Mouse (Mus musculus): Measurements from ENCODE around the gene Rfc2.
A peak's percentile ranks its signal among the peaks of the same experiment; 100 is the strongest.

The Rfc2 gene

DNA sequence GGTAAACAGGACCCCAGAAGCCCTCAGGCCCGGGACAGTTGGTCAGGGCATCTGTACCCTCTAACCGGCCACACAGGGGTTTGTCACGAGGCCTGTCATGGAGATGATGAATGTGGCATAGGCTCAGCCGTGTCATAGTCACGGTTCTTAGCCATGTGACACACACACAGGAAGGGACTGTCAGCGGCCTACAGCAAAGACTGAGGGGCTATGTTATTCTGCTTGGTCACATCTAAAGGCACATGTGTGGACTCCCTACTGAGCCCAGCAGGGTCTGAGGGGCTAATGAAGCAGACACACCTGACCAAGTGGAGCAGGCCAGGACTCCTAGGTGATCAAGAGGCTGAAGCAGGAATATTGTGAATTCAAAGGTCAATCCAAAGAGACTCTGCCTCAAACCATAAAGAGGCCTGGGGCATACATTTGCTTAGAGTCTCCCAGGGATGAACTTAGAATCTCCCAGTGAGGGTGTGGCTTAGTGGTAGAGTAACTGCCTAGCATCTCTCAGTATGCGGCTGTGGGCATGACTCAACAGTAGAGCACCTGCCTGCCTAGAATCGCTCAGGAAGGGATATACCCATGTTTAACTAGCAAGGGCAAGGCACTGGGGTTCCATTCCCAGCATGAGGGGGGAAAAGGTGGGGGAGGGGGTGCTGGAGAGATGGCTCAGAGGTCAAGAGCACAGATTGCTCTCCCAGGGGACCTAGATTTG, 30.8 kb downstream of the Rfc2 start:
- no peak for DNase-seq

DNA sequence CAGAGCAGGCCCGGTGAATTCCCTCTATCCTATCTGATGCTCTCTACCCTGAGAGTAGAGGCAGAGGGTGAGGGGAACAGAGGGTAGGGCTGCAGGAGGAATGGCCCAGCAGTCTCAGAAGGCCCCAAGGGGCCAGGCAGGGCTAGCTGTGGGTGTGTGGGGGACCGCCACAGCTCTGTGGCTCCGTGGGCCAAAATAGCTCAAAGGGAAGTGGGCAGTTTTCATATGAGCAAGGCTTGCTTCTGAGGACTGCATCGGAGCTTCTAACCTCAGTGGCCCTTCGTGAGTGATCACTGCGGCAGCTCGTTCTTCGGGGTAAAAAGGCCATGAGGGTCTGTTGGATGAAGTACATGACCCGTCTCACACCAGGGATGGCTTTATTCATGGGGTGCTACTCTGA, 32.6 kb downstream of the Rfc2 start:
- DNase-seq = no peak

DNA sequence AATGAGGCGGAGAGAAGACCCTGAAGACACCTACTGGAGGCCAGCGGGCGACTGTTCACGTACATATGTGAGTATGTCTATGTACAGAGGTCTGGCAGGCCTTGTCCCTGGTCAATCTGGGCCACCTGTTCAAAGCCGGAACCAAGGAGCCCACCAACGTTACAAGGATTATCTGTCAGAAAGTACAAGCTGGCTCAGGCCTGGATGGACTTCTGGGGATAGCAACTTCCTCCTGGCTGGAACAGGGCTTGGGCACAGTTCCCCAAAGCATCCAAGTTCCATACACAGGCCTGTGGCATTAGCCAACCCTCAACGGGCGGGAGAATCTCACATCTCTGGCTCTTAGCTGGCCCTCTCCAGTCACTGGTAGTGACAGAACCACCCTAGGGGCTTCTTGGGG, 33.1 kb downstream of the Rfc2 start:
- DNase-seq = no peak

DNA sequence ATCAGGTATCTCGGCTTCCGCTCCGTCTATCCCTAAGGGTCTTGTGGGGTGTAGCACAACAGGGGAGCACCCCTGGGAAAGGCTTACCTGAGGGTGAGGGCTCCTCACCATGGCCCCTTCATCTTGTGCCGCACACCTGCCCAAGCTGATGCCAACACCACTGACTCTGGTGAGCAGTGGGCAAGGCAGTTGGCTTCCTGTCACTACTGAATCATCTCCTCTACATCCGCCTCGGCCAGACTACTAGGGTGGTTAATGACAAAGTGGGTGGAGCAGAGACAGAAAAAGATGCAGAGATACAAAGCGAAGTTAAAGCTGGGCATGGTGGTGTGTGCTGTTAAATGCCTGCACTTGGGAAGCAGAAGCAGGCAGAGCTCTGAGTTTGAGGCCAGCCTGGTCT, 33.6 kb downstream of the Rfc2 start, which contains the start of gene Lat2:
TSS of gene Lat2 (minus strand) at position 224 of the 400 bp plus-strand sequence.
- DNase-seq = no peak

DNA sequence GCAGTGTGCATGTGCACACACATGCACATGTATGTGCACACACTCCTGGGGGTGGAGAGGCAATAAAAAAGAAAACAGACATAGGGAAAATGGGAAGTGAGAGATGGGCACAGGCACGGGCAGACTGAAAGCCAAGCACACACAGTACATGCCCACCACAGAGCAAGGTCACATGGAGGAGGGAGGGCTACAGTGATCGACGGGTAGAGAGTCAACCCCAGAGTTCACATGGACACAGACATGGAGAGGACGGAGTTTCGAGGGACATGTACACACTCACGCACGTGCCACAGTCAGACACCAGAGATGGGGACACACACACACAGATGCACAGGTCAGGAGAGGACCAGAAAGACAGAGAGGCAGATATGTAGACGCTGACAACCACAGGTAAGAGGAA, 34.2 kb downstream of the Rfc2 start:
- DNase-seq = no peak

DNA sequence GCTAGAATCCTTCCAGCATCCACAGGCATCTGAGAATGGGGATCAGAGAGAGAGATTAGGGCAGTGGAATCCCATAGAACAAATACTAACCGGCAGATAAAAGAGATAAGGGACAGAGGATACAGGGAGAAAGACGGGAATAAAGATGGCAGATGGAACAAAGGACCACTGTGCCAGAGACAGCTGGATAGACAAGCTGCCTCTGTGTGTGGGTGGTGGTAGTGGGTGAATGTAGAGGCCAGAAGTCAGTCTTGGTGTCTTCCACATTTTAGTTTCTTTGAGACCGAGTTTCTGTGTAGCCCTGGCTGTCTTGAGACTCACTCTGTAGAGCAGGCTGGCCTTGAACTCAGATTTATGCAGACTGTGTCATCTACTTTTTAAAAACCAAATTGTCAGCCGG, 34.6 kb downstream of the Rfc2 start:
- no peak for DNase-seq

DNA sequence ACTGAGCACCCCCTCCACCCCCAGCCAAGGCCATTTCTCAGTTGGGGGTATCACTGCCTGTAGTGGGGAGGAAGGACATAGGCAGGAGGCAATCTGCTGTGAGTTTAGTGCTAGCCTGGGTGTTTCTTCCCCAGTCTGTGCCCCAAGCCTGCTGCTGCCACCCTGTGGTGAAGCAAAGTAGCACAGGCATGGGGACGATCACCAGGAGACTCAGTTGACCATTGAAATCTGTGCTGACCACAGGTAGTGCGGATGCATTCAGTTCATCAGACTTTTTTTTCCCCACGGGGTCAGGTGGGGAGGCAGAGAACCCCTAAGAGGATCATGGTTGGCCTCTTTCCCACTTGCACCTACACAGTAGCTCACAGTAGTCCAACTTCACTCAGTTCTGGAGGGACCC, 35.9 kb downstream of the Rfc2 start:
- peak; percentile 65 to 66 for DNase-seq

DNA sequence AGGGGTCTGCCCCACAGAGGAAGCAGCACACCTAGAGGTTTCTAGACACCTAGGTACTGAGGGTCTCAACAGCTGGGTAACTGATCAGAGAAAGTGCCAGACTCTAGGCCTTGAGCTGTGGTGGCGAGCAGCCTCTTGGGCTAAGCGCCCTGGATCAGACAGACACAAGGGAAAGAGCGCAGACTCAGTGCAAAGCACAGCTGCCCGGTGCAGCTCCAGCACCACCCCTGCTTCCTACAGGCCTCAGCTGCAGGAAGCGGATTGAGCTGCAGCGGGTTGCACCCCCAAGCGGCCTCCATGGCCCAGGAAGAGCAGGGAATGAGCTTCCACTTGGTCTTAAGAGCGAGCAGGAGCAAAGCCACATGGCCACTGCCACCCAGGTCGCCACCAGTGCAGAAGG, 39.3 kb downstream of the Rfc2 start:
- no peak for DNase-seq

DNA sequence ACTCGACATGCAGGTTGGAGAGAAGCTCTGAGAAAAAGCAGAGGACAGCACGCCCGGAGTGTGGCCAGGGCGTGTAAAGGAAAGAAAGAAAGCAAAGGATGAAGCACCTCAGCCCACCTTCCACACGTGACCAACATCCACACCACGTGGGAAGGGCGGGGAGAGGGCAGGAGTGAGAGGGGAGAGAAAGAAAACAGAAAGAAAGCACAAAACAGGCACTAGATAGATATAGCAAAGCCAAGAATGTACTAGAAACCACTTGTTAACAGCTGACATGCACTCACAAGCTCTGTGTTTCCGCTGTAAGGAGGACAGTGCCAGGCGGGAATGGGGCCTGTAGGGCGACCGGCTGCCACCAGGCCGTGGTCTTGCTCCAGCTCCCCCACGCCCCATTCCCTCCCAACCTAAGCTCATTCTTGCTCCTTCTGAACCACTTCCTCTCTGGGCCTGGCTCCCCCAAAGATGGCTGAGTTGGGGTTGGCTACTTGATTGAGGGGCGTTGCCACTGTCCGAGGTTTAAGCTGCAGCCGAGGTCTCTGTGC, 40.0 kb downstream of the Rfc2 start:
- DNase-seq = no peak

DNA sequence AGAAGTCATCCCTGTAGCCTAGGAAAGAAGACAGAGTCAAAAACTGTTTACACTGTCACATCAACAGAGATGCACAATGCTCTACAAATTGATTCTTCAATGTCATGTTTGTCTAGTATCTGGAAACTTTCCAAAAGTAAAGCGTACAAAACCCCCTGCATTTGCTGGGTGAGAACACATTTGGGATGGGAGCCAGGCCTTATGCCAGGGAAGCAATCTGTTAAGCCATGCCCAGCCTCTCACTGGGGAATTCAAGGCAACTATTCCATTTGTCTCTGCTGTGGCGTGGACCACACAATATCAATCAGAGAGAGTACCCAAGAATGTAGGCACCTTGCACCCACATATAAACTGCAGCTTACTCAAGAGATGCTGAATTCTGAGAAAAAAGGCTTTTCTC, 40.9 kb downstream of the Rfc2 start:
- no peak for DNase-seq

DNA sequence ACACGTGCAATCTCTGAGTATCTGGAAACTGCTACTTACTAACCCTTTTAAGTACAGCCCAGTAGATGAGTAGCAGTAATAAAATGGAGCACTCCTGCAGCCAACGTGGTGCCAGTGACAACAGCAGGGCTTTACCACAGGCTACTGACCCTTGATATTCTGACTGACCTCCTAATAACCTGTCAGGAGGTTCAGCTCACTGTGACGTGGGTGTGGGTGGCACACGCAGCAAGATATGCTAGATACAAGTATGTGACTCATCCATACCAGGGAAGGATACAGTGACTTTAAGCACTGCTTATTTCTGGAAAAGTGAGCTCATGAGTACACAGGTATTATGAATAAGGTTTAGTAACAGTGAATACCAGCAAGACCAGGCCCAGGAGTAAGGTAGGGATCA, 48.3 kb downstream of the Rfc2 start:
- no peak for DNase-seq

DNA sequence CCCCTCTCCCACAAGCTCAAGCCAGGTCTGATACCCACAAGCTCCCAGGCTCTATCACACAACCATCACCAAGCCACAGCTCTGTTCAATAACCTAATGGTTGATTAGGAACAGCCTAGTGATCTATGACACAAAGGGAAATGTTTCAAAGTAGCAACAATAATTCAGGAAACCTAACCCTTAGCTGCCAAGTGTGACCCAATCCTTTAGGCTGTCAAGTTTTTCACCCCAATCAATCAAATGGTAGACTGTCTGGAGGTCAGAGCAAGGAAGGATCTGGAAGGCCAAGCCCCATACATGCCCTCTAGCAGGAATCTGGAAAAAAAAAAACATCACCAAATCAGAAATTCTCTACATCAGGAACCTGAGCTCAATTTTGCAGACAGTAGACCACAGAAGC, 49.7 kb downstream of the Rfc2 start:
- DNase-seq = no peak

DNA sequence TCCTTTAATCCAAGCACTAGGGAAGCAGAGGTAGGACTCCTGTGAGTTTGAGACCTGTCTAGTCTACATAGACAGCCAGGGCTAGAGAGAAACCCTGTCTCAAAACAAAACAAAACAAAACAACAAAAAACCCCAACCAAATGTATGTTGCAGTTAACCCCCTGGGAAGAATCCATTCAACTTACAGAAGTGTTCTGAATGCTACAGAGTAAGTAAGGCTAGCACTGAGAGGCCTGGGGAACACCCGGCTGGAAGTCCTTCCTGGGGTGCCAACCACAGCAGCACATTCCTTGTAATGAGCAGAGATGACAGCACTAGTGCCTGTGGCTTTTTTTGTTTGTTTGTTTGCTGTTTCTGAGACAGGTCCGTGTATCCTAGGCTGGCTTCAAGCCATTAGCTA, 51.7 kb downstream of the Rfc2 start:
- no peak for DNase-seq

DNA sequence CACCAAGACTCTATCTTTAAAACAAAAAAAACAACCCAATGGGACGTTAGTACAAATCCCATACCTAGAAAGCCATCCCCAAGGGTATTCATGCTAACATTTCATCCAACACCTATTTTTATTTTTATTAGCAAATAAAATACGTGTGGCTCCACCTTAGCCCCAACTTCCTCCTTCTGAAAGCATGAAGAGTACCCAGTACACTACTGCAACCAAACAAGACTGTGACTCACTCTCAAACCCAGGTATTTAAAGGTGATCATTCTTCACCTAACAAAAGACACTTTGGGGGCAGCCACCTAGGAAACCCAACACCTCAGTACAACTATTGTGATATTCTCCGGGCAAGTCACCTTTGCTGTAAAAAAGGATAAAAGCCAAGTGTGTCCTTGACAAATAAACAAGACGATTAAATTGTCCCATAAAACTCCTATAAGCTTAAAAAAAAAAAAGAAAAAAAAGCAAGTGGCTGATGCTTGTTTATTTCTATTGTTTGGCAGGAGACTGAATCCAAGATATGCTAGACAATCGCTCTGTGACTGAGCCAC, 56.7 kb downstream of the Rfc2 start:
- DNase-seq = no peak

DNA sequence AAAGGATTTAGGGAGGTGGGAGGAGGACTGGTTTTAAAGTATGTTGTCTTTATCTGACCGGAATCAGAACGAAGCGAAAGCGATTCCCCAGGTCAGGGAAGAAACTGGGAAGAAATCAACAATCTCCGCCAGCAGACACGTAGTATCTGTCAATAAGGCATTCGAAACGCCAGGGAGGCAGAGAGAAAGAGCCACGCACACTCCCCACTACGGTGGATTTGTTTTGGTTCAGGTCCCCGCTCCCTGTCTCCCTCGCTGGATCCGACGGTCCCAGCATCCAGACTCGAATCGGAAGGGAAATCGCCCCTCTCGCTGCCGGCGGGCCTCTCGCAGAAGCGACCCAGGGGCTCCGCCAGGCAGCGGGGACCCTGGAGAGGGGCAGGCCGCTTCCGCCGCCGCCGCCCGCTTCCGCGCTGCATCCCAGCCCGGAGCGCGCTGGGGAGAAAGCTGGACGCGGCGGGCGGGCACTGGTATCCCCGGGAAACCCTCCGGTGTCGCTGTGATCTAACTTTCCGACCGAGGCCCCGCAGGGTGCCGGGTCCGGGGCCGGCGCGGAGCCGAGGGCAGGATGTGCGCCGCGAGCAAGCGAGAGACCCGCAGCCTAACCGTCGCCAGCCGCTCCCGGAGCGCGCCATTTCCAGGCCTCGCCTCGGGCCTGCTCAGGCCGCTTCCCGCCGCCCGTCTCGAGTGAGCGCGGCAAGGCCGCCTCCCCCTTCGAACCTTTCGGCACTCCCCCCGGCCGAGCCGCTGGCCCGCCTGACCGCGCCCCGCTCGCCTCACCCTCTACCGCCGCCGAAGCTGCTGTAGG, 57.5 kb downstream of the Rfc2 start:
- DNase-seq = no peak

DNA sequence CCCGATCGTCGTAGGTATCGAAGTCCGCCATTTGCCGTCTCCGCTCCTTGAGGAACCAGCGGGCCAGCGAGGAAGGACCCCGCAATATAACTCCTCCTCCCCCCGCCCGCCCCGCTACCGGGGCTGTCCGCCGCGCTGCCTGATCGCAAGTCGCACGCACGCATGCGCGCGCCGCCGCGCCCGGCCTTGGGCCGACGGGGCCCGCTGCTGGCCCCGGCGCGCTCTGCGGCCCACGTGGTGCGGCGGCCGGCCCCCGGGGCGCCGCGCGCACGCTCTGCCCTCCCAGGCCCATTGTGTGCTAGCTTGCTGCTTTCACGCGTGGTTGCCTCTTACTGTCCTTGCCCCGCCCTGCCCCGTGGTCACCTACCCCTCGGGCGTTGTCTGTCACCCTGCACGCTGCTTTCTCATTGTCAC, 58.1 kb downstream of the Rfc2 start, which contains the start of gene Eif4h:
TSS of gene Eif4h (minus strand) at position 222 of the 414 bp plus-strand sequence.
- DNase-seq = peak; percentile 96 to 97

DNA sequence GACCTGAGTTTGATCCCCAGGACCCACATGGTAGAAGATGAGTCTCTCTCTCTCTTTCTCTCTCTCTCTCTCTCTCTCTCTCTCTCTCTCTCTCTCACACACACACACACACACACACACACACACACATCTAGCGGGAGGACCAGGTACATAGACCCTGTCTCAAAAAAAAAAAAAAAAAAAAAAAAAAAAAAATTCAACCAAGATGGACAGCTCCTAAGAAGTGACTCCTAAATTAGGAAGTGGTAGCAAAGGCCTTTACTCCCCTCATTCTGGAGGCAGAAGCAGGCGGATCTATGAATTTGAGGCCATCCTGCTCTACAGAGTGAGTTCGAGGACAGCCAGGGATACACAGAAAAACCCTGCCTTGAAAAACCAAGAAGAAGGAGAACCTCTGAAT, 59.2 kb downstream of the Rfc2 start:
- DNase-seq = no peak

DNA sequence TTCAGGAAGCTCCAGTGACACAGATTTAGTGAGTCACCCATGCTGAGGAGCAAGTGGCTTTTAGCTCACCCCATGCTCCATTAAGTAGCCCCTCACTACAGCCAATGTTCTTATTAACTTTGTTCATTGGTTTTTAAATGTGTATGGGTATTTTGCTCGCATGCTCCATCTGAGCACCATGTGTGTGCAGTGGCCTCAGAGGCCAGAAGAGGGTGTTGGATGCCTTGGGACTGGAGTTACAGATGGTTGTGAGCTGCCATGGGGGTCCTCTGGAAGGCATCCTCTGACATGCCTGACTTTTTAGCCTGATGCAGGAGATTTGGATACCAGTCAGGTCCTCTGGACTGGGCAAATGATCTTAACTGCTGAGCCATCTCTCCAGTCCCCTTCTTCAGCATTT, 63.0 kb downstream of the Rfc2 start:
- DNase-seq = no peak

DNA sequence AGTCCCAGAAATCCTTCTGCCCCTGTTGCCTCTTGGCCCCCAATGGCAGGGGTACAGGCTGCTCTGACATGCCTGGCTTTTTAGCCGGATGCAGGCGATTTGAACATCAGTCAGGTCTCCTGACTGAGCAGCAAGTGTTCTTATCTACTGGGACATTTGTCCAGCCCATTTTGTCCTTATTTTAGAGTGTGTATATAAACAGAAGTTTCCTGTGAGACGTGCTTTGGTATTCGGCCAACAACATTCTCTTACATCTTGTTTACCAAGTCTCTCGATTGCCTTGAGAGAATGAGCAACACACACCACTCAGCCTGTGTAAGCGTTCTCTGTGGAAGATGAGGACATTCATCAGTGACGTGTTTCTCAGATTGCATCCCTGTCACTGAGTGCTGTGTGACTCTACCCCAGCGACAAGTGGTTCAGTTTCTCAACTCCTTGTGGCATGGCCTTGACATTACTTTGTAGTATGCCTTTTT, 63.5 kb downstream of the Rfc2 start:
- DNase-seq = no peak

DNA sequence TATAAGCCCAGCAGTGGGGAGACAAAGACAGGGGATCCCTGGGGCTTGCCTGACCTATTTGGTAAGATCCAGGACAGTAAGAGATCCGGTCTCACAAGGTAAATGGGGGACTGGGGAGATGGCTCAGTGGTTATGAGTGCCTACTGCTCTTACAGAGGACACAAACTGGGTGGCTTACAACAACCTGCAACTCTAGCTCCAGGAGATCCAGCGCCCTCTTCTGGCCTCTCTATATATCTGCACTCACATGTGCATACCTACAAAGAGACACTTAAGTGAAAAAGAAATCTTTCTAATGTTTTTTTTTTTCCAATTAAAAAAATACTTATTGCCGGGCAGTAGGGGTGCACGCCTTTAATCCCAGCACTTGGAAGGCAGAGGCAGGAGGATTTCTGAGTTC, 65.3 kb downstream of the Rfc2 start:
- no peak for DNase-seq

DNA sequence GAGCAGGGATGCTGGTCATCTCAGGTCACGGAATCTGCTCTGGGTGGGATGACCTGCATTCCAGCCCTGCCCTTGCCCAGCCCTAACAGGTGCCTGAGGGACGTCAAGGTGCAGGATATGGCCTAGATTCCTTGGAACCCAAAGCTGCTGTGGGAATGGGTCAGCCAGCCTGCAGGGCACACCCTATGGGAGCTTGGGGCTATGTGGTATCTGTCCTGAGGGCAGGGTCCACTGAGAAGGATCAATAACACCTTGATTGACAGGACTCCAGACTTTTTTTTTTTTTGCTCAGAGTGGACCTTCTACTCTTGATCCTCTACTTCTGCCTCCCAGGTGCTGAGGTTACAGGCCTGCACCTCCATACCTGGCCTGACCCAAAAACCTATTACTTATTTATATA, 66.2 kb downstream of the Rfc2 start:
- DNase-seq = no peak

DNA sequence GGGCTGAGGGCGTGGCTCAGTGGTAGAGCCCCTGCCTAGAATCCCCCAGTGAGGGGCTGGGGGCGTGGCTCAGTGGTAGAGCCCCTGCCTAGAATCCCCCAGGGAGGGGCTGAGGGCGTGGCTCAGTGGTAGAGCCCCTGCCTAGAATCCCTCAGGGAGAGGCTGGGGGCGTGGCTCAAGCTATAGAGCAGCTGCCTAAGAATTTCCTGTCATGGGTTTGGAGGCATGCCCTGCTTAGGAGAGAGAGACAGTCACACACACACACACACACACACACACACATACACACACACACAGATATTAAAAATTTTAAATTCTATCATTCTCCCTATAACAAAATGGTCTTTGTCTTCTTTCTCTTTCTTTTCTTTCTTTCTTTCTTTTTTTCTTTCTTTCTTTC, 67.8 kb downstream of the Rfc2 start:
- DNase-seq = peak; percentile 11 to 40

DNA sequence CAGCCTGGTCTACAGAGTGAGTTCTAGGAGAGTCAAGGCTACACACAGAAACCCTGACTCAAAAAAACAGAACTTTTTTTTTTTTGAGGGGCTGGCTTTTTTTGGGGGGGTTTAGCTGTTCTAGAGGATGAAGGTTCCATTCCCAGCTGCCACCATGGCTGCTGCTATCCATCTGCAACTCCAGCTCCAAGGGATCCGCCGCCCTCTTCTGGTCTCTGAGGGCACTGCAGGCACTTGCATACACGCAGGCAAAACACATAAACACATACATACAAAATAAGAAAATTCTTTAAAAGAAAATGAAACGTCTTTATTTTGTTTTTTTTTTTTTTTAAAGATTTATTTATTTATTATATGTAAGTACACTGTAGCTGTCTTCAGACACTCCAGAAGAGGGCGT, 69.8 kb downstream of the Rfc2 start:
- DNase-seq = peak; percentile 66 to 69

All from thymus, postnatal 36 days (tissue).